Mouse (Mus musculus): ENCODE data around the gene Zap70.
"Not testable (repeated sequence)": the region's sequence is repeated elsewhere in the genome, so short reads cannot be mapped to it uniquely, and the experiment has no call there.

The Zap70 gene

DNA sequence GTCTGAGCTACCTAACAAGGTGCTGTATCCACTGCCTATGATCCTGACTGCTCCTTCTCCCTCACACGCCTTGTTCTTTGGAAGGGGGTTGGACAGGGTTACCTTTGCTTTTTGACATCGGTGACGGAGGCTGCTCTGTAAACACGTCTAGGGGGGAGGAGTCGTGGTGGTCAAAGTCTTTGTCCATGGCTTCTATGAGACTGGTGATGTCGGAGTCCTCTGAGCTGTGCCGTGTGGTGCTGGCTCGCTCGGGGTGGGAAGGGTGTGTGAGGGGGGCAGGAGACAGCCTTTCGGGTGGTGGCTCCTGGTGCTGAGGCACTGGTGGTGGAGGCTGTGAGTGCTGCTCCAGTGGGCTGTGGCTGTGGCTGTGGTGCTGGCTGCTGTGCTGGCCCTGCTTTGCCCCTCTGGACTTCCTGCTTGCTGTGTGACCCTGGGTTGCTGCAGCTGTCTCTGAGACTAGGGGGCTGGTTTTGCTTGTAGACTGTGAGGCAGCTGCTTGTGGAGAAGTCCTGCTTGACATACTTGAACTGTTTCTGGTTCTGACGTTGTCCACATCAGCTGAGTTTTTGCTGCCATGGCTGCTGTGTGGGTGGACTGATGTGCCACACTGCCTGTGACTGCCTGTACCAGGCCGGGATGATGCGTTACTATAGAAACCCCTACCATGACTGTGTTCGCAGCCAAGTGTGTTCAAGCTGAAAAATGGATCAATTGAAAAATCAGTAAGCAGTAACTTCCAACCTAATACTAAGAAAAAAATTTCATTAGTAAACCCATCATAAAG lies 46.4 kb downstream of the Zap70 start:
- in situ Hi-C loops (cut with MboI; ENCODE audit: low pct_unique_long_range_greater_than_20kb in 1 of 2, low sequenced_read_pairs in 2 of 2, unreplicated experiment in 1 of 2), result no loop called here

DNA sequence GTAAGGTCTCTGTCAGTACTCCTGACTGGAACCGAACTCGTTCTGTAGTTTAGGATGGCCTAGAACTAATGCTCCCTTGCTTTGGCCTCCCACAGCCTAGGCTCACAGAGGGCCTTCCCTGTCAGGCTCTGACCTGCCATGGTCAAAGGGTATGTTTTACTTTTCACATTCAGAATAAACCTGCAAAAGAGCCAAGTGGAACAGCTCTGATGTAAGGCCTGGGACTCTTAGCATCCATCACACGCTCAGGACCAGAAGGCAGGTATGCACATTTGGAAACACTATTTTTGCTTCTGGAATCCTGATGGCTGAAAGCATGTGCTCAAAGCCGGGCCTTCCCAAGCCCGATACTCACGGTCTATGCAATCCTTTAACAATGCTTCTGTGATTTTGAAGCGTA lies 50.2 kb downstream of the Zap70 start:
- in situ Hi-C loops (cut with MboI; ENCODE audit: low pct_unique_long_range_greater_than_20kb in 1 of 2, low sequenced_read_pairs in 2 of 2, unreplicated experiment in 1 of 2), result no loop called here

DNA sequence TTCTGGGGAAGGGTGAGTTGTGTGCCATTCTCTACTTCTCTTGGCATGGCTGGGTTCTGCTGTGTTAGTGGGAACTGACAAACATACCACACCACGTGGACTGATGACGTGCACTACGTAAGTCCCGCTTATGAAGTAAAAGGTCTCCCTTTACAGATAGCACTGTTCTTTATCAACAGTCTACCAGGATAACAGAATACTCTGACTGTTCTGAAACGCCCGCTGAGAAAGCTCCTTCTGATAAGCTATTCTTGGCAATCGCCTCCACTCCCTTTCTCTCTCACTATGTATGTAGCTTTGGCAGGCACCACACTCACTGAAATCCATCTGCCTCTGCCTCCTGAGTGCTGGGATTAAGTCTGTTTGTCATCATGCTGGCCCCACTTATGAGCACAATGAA lies 51.8 kb downstream of the Zap70 start:
- in situ Hi-C loops (cut with MboI; ENCODE audit: low pct_unique_long_range_greater_than_20kb in 1 of 2, low sequenced_read_pairs in 2 of 2, unreplicated experiment in 1 of 2), result no loop called here

DNA sequence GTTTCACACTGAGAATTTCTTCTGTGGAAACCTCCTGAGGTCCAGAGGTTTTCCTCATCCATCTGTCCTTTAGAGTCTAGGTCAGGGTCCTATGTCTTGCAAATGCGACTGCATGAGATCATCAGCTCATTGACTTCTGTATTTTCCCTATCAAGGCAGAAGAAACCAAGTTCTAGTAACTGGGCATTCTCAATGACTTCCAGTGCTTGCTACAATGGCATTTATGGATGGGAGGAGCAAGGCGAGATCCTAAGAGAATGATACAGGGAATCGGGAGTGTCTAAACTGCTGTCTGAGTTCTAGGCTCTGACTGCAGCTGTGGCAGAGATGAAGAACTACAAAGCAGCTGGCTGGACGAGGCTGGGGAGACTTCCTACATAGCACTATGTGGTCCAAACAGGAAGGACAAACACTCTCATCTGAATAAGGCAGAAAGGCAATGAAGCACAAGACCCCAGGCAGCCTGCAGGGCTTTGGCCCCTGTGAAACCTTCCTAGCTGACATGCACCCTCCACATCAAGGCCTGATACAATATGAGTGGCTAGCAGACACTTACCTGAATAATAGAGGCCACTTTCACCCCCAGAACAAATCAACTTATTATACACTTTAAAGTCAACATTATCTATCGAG lies 52.8 kb downstream of the Zap70 start:
- in situ Hi-C loops (cut with MboI; ENCODE audit: low pct_unique_long_range_greater_than_20kb in 1 of 2, low sequenced_read_pairs in 2 of 2, unreplicated experiment in 1 of 2), result no loop called here

DNA sequence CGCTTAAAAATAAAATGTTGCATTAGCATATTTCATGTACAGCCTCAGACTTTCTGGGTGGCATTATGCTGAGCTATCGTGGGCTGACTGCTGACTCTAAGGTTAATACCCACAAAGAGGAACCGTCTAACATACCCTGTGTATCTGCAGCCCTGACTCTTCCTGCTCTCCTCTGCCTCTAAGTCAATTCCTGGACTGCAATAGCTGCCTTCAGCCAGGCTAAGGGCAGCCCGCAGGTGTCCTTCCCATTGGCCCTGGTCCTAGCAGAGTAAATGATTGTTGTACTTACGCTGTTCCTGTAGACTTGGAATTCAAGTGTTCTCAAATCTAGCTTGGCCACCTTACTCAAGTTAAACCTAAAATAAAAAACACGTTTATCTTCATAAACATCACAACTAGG lies 53.6 kb downstream of the Zap70 start:
- in situ Hi-C loops (cut with MboI; ENCODE audit: low pct_unique_long_range_greater_than_20kb in 1 of 2, low sequenced_read_pairs in 2 of 2, unreplicated experiment in 1 of 2), result no loop called here

DNA sequence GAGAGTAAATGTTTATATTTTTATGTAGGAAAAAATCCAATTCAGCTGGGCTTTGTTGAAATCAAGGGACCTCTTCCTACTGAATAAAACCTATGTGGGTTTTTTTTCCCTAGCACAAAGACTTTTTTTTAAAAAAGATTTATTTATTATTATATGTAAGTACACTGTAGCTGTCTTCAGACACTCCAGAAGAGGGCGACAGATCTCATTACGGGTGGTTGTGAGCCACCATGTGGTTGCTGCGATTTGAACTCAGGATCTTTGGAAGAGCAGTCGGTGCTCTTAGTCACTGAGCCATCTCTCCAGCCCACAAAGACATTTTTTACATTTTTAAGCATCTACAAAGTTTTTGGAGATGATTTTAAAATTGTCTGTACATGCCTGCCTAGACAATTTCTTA lies 60.3 kb downstream of the Zap70 start:
- in situ Hi-C loops (cut with MboI; ENCODE audit: low pct_unique_long_range_greater_than_20kb in 1 of 2, low sequenced_read_pairs in 2 of 2, unreplicated experiment in 1 of 2), result not testable (repeated sequence)

DNA sequence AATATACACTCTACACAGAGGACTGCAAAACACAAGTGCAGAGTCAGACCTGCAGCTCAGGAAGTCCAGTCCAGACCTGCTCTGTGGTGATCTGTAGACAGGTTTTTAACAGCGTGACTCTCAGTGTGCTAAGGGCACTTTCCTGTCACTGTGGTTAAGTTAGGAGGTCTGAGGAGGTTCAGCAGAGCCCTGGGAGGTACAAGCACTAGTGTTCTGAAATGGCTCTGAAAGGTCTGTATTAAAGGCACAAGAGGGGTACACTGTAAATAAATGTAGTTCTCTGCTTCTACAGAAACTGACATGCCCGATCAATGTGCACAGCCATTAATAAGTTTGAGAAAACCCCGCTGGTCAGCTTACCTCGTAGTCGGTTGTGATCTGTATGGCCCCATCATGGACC lies 62.8 kb downstream of the Zap70 start:
- in situ Hi-C loops (cut with MboI; ENCODE audit: low pct_unique_long_range_greater_than_20kb in 1 of 2, low sequenced_read_pairs in 2 of 2, unreplicated experiment in 1 of 2), result no loop called here

DNA sequence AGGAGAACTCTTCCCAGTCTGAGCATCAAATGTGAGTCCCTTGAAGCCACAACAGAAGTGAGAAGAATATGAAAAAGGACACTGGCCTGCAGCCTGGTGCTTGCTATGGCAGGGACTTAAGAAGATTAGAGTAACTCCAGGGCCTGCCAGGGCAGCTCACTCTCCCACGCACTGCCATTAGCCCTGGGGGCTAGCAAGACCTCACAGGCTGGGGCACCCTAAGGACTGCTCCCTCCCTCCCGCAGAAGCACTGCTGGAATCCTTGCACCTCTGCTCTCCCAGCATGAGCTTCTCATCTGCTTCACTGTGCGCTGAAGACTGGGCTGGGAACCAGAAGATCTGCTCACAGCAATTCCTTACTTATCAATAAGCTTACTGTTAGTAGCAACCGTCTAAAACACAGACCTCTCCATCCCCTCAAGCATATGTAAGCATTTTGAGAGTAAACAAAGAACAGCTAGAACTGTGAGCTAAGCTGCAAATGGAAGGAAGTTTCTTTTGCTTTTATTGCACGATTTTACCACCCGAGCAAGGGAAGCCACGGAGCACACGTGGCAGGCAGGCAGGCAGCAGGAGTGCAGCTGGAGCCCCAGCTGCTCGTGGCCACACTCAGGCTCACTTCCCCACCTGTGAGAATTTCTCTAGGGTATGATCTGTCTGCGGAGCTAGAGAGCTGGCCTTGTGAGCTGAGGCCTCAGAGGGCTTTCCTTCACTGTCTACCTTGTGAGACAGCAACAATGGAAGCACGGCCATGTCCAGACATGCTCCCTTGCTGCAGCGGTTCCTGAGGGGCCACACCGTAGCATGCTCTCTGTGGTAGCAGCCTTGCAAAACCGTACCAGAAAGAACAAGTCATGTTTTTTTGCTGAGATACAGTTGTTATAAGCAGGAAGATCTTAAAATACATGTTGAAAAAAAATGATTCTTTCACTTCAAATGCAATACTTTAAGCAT lies 69.6 kb downstream of the Zap70 start:
- in situ Hi-C loops (cut with MboI; ENCODE audit: low pct_unique_long_range_greater_than_20kb in 1 of 2, low sequenced_read_pairs in 2 of 2, unreplicated experiment in 1 of 2), result no loop called here
